Mouse (Mus musculus): ENCODE measurements around the gene Cirbp. TPM values are rescaled to one million over a fixed set of nuclear protein-coding genes. Genes with fewer than 3 reads are reported as not detected.

Gene Cirbp
- polyA plus RNA-seq, 1 experiment from 2014 or later, result 59.7 TPM

DNA sequence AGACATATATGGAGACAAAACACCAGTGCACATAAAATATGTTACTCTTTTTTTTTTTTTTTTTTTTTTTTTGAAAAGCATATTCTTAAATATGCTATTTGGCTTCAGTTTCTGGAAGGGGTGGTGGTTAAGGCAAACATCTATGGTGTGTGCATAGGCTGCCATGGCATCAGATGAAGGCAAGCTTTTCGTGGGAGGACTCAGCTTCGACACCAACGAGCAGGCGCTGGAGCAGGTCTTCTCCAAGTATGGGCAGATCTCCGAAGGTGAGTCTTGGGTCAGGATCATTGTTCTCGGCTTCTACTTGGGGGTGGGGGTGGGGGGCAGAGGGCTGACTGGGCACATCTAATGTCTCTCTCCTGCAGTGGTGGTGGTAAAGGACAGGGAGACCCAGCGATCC is 3.9 kb downstream of the Cirbp start:
- no peak for DNase-seq (ENCODE audit: low spot score)
- peaks cover 31% of the 10 kb centered on the region for H3K36me3 ChIP-seq (ENCODE audit: control insufficient read depth, insufficient read depth, low read length)
- H3K4me1 ChIP-seq (ENCODE audit: control insufficient read depth, insufficient read depth, low read length), result peaks cover 19% of the 10 kb centered on the region
- H3K9me3 ChIP-seq (ENCODE audit: control insufficient read depth, low read length), result no peaks in the 10 kb centered on the region
- no peak for ATAC-seq (ENCODE audit: low read depth)
- H3K9ac ChIP-seq (ENCODE audit: low read depth, low read length), result no peak overlapping the region
- WGBS, result 94% methylated on average over 7 of the region's 7 CpGs
- no peak overlapping the region for H3K4me3 ChIP-seq (ENCODE audit: low read depth, low read length)
- no peak overlapping the region for H3K4me2 ChIP-seq (ENCODE audit: low read depth, low read length)
- no peaks in the 10 kb centered on the region for H3K27me3 ChIP-seq (replicated peaks; ENCODE audit: control insufficient read depth, insufficient read depth, low read length)
- no peak overlapping the region; the same call in 1 of the 2 replicates for H3K27ac ChIP-seq (replicated peaks; ENCODE audit: low read depth, low read length)

DNA sequence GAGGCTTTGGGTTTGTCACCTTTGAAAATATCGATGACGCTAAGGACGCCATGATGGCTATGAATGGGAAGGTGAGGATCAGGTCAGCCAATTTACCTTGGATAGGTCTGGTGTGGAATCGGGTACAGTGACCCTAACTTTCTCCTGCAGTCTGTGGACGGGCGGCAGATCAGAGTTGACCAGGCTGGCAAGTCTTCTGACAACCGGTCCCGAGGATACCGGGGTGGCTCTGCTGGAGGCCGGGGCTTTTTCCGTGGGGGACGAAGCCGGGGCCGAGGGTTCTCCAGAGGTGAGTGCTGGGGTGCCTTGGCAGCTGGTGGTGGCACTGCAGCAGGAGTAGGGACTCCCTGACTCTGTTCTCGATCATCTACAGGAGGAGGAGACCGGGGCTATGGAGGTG is 4.3 kb downstream of the Cirbp start:
- Histone ChIP-seq H3K27ac (replicated peaks; ENCODE audit: low read depth, low read length) (no peak overlapping the region), H3K4me3 (ENCODE audit: low read depth, low read length) (no peak overlapping the region), H3K4me2 (ENCODE audit: low read depth, low read length) (no peak overlapping the region), H3K27me3 (replicated peaks; ENCODE audit: control insufficient read depth, insufficient read depth, low read length) (no peaks in the 10 kb centered on the region), H3K36me3 (ENCODE audit: control insufficient read depth, insufficient read depth, low read length) (peaks cover 31% of the 10 kb centered on the region), H3K4me1 (ENCODE audit: control insufficient read depth, insufficient read depth, low read length) (peaks cover 17% of the 10 kb centered on the region), H3K9me3 (ENCODE audit: control insufficient read depth, low read length) (no peaks in the 10 kb centered on the region), H3K9ac (ENCODE audit: low read depth, low read length) (no peak overlapping the region)
- no peak for ATAC-seq (ENCODE audit: low read depth)
- no peak for DNase-seq (ENCODE audit: low spot score)
- 93% methylated on average over 16 of the region's 16 CpGs for WGBS

DNA sequence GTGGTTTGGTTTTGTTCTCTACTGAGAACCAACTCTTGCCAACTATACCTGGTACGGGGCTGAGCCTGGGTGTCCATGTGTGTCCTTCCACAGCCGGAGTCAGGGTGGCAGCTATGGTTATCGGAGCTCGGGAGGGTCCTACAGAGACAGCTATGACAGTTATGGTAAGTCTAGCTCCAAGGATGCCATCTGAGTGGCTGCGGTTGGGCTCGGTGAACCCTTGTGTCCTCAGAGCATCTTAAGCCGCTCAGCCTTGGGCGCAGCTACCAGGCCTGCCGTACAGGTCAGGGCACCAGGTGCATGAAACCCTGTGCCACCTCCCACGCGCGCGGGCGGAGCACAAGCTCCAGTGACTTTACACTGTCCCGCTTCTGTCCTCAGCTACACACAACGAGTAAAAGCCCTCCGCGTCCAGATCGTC is 4.8 kb downstream of the Cirbp start:
- WGBS, result 96% methylated on average over 18 of the region's 19 CpGs
- ATAC-seq (ENCODE audit: low read depth), result no peak
- Histone ChIP-seq H3K36me3 (ENCODE audit: control insufficient read depth, insufficient read depth, low read length) (peaks cover 31% of the 10 kb centered on the region), H3K4me2 (ENCODE audit: low read depth, low read length) (no peak overlapping the region), H3K4me3 (ENCODE audit: low read depth, low read length) (no peak overlapping the region), H3K27me3 (replicated peaks; ENCODE audit: control insufficient read depth, insufficient read depth, low read length) (no peaks in the 10 kb centered on the region), H3K4me1 (ENCODE audit: control insufficient read depth, insufficient read depth, low read length) (peaks cover 12% of the 10 kb centered on the region), H3K27ac (replicated peaks; ENCODE audit: low read depth, low read length) (no peak overlapping the region), H3K9ac (ENCODE audit: low read depth, low read length) (no peak overlapping the region), H3K9me3 (ENCODE audit: control insufficient read depth, low read length) (no peaks in the 10 kb centered on the region)
- DNase-seq (ENCODE audit: low spot score), result no peak

DNA sequence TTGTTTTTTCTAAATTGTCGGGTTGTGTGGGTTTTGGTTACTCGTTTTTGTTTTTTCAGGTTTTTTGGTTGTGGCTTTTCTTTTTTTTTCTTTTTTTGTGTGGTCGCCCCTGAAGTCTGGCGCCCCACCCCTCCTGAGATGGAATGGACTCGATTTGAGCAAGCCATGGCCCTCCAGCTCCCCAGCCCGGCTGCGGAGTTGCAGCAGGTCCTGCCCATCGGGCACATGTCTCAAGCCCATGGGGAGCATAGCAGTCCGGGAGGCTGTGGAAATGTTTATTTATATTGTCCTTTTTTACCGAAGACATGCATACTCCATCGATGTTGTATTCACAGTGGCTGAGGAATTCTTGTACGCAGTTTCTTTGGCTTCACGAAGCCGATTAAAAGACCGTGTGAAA is 5.5 kb downstream of the Cirbp start:
- H3K27ac ChIP-seq (replicated peaks; ENCODE audit: low read depth, low read length), result no peak overlapping the region
- no peak overlapping the region for H3K4me3 ChIP-seq (ENCODE audit: low read depth, low read length)
- H3K36me3 ChIP-seq (ENCODE audit: control insufficient read depth, insufficient read depth, low read length), result peaks cover 31% of the 10 kb centered on the region
- no peak overlapping the region for H3K4me2 ChIP-seq (ENCODE audit: low read depth, low read length)
- H3K4me1 ChIP-seq (ENCODE audit: control insufficient read depth, insufficient read depth, low read length), result peaks cover 12% of the 10 kb centered on the region; the same call in 1 of the 2 replicates
- no peak for ATAC-seq (ENCODE audit: low read depth)
- no peaks in the 10 kb centered on the region for H3K27me3 ChIP-seq (replicated peaks; ENCODE audit: control insufficient read depth, insufficient read depth, low read length)
- H3K9ac ChIP-seq (ENCODE audit: low read depth, low read length), result no peak overlapping the region
- WGBS, result 79% methylated on average over 15 of the region's 15 CpGs
- no peak for DNase-seq (ENCODE audit: low spot score)
- H3K9me3 ChIP-seq (ENCODE audit: control insufficient read depth, low read length), result no peaks in the 10 kb centered on the region

DNA sequence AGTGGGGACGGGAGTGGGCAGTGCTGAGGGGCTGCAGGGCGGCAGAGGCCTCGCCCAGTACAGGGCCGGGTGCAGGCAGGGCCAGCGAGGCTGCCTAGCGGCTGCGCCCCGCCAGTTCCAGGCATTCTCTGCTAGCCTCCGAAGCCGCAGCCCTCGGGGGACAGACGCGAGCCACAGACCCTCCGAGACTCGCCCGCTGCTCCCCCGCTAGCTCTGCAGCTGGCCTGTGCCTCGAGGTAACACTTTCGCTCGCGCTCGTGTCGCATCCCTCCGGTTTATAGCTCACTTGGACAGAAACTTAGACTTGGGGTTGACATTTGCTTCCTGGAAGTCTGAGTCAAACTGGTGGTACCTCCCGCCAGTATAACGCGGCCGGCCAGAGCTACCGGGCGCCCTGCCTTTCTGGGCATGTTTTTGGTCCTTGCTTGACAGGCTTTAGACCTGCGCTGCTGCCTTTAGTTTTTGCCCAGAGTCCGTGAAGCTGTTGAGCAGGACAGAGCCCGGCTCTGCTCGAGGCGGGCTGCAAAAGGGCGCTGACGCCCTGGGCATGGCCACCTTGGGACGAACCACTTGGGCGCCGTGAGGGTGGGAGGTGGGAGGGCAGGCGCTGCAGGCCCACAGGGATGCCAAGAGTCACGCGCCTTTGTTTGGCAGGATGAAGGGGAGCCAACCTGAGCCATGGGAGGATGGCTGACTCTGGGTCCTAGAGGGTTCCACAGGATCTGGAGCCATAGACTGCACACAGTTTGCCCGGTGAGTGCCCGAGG is 6.2 kb downstream of the Cirbp start:
- H3K4me2 ChIP-seq (ENCODE audit: low read depth, low read length), result peak overlapping the region; percentile 53
- 87% methylated on average over 38 of the region's 45 CpGs for WGBS
- ATAC-seq (ENCODE audit: low read depth) (no peak), DNase-seq (ENCODE audit: low spot score) (no peak)
- H3K9ac ChIP-seq (ENCODE audit: low read depth, low read length), result peak overlapping the region; percentile 61; the same call in 1 of the 2 replicates
- peak overlapping the region; percentile 46 for H3K4me3 ChIP-seq (ENCODE audit: low read depth, low read length)
- H3K4me1 ChIP-seq (ENCODE audit: control insufficient read depth, insufficient read depth, low read length), result peaks cover 7% of the 10 kb centered on the region; the same call in 1 of the 2 replicates
- peak overlapping the region; percentile 76 for H3K27ac ChIP-seq (replicated peaks; ENCODE audit: low read depth, low read length)
- H3K27me3 ChIP-seq (replicated peaks; ENCODE audit: control insufficient read depth, insufficient read depth, low read length), result no peaks in the 10 kb centered on the region
- peaks cover 31% of the 10 kb centered on the region for H3K36me3 ChIP-seq (ENCODE audit: control insufficient read depth, insufficient read depth, low read length)
- H3K9me3 ChIP-seq (ENCODE audit: control insufficient read depth, low read length), result no peaks in the 10 kb centered on the region

- Histone ChIP-seq H3K27me3 (replicated peaks; ENCODE audit: control insufficient read depth, insufficient read depth, low read length) (no peaks in the 10 kb centered on the region), H3K4me2 (ENCODE audit: low read depth, low read length) (peak within 1 kb of the TSS; percentile 53), H3K9ac (ENCODE audit: low read depth, low read length) (peak within 1 kb of the TSS; percentile 61), H3K4me3 (ENCODE audit: low read depth, low read length) (peak within 1 kb of the TSS; percentile 46), H3K9me3 (ENCODE audit: control insufficient read depth, low read length) (no peaks in the 10 kb centered on the region), H3K27ac (replicated peaks; ENCODE audit: low read depth, low read length) (peak within 1 kb of the TSS; percentile 76), H3K36me3 (ENCODE audit: control insufficient read depth, insufficient read depth, low read length) (peaks cover 31% of the 10 kb centered on the region), H3K4me1 (ENCODE audit: control insufficient read depth, insufficient read depth, low read length) (0 out of 2 replicates have a peak, but pooled peaks cover 4% of the 10 kb centered on the region)
- 14% methylated on average over 21 of the region's 35 CpGs for WGBS
- DNase-seq (ENCODE audit: low spot score) (peak; percentile 96), ATAC-seq (ENCODE audit: low read depth) (peak; percentile 77)
Measured at GRCm38 (mm10) chr10:80172527-80173292, 6.9 kb downstream of the Cirbp start, which contains the start of gene 1600002K03Rik. Gene 1600002K03Rik, plus strand, starts transcription at chr10:80172944.

DNA sequence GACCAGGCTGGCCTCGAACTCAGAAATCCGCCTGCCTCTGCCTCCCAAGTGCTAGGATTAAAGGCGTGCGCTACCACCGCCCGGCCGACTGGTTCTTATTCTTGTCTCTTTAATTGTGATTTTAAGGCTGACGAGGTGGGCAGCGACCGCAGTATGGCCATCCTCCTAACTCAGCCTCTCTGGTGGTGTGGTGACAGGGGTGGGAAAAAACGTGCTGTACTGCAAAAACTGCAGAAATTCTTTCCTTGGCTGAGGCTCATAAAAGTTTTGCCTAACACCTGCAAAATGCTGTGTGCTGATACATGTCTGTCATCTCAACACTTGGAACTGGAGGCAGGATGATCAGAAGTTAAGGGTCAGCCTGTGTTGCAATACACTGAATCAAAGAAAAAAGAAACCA is 7.6 kb downstream of the Cirbp start:
- no peak for DNase-seq (ENCODE audit: low spot score)
- Histone ChIP-seq H3K27ac (replicated peaks; ENCODE audit: low read depth, low read length) (peak overlapping the region; percentile 76), H3K4me1 (ENCODE audit: control insufficient read depth, insufficient read depth, low read length) (0 out of 2 replicates have a peak, but pooled peaks cover 4% of the 10 kb centered on the region), H3K9me3 (ENCODE audit: control insufficient read depth, low read length) (no peaks in the 10 kb centered on the region), H3K9ac (ENCODE audit: low read depth, low read length) (peak overlapping the region; percentile 61), H3K27me3 (replicated peaks; ENCODE audit: control insufficient read depth, insufficient read depth, low read length) (no peaks in the 10 kb centered on the region), H3K36me3 (ENCODE audit: control insufficient read depth, insufficient read depth, low read length) (peaks cover 31% of the 10 kb centered on the region), H3K4me3 (ENCODE audit: low read depth, low read length) (peak overlapping the region; percentile 46), H3K4me2 (ENCODE audit: low read depth, low read length) (peak overlapping the region; percentile 53)
- WGBS, result 6% methylated on average over 11 of the region's 11 CpGs
- no peak for ATAC-seq (ENCODE audit: low read depth)

DNA sequence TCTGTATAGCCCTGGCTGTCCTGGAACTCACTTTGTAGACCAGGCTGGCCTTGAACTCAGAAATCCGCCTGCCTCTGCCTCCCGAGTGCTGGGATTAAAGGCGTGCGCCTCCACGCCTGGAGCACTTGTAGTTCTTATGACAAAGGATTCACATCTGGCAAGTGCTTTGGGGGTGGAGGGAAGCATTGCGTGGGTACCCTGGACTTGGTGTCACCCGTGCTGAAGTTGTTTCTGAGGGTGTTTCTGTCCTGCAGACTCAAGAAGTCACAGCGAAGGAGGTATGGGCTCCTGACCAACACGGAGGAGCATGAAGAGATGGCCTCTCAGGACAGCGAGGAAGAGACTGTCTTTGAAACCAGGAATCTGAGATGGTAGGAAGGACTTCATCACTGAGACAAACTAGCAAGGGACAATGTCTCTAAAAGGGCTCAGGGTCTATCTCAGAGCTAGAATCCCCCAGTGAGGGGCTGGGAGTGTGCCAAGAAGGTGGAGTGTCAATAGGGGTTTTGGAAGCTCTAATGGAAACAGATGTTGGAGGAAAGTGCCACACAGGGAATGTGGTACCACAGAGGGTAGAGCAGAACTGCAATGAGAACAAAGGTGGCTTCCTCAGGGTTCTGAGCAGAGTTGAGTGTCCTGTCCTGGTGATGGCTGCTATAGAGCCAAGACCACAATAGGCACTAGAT is 8.3 kb downstream of the Cirbp start:
- ATAC-seq (ENCODE audit: low read depth) (no peak), DNase-seq (ENCODE audit: low spot score) (no peak)
- Histone ChIP-seq H3K36me3 (ENCODE audit: control insufficient read depth, insufficient read depth, low read length) (peaks cover 31% of the 10 kb centered on the region), H3K27me3 (replicated peaks; ENCODE audit: control insufficient read depth, insufficient read depth, low read length) (no peaks in the 10 kb centered on the region), H3K9me3 (ENCODE audit: control insufficient read depth, low read length) (no peaks in the 10 kb centered on the region), H3K4me1 (ENCODE audit: control insufficient read depth, insufficient read depth, low read length) (0 out of 2 replicates have a peak, but pooled peaks cover 4% of the 10 kb centered on the region), H3K9ac (ENCODE audit: low read depth, low read length) (no peak overlapping the region), H3K4me2 (ENCODE audit: low read depth, low read length) (no peak overlapping the region), H3K4me3 (ENCODE audit: low read depth, low read length) (no peak overlapping the region), H3K27ac (replicated peaks; ENCODE audit: low read depth, low read length) (no peak overlapping the region)
- WGBS, result 85% methylated on average over 10 of the region's 10 CpGs
